Mouse (Mus musculus) cerebellum, adult 11-12 months (tissue): ENCODE results near the gene Oaz1.
A peak's percentile ranks its signal among the peaks of the same experiment; 100 is the strongest.
"Not testable (repeated sequence)": the region's sequence is repeated elsewhere in the genome, so short reads cannot be mapped to it uniquely, and the experiment has no call there.

Experiments
- DNase-seq: peaks from one replicate; pipeline ENCODE4 v3.0.0; 2022

Gene Oaz1

DNA sequence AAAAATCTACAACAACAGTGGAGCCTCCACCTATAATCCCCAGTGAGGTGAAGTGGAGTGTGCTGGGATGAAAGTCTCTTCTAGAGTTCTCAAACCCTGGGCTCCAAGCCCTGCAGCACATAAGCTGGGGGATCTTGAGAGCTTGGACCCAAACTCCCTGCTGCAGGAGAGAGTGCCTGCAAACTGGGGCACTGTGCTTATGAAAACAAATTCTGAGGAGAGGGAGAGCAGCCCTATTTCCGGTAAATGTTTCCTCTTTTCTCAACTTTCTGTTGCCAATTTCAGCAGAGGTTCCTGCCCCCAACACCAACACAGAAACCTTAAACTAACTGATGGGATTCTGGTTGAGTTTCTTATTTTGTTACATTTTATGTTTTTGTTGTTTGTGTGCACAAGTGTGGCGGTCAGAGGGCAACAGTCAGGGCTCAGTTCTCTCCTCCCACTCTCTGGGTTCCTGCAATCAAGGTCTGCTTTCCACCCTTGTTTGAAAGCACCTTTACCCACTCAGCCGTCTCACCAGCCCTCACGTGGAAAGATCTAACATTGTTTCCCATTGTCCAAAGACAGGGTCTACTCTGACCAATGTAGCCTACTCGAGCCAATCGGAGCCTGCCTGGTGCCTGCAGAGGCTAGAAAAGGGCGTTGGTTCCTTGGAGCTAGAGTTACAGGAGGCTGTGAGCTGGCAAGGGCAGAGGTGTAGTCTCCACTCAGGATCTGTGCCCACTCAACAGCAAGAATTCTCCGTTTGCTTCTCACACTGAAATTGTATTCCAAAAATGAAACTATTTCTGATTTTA, 2.4 kb upstream of the Oaz1 start:
- DNase-seq, result no peak

- no peak for DNase-seq
Measured at GRCm38 (mm10) chr10:80824827-80825226, 1.6 kb upstream of the Oaz1 start.

GRCm38 (mm10) chr10:80827063-80827869, 810 bp downstream of the Oaz1 start:
- DNase-seq, result no peak

DNA sequence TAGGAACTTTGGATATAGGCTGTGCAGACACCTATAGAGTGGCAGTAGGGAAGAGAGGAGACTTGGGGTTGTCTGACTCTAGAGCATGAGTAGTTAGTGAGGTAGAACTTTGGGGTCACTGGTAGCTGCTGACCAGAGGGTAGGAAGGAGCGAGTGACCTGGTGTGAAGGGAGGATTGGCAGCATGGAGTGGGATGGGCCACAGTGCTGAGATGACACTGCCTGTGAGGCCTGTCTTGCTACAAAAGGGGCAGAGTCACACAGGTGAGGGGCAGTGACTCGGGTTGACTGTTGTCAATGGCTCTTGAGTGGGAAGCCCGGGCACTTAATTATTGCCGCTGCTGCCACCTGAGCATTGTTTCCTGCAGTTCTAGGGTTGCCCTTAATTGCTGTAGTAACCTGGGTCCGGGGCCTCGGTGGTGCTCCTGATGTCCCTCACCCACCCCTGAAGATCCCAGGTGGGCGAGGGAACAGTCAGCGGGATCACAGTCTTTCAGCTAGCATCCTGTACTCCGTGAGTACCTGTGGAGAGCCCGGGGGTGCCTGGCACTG, 1.5 kb downstream of the Oaz1 start:
- DNase-seq, result no peak

DNA sequence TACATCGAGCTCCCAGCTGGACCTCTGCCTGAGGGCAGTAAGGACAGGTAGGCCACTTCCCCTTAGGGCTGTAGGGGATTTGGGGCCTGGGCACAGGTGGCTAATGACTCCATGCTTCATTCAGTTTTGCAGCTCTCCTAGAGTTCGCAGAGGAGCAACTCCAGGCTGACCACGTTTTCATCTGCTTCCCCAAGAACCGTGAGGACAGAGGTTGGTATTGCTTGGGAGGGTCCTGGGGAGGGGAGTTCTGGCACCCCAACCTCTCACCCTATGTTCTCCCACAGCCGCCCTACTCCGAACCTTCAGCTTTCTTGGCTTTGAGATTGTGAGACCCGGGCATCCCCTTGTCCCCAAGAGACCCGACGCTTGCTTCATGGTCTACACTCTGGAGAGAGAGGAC, 2.1 kb downstream of the Oaz1 start:
- not testable (repeated sequence) for DNase-seq

DNA sequence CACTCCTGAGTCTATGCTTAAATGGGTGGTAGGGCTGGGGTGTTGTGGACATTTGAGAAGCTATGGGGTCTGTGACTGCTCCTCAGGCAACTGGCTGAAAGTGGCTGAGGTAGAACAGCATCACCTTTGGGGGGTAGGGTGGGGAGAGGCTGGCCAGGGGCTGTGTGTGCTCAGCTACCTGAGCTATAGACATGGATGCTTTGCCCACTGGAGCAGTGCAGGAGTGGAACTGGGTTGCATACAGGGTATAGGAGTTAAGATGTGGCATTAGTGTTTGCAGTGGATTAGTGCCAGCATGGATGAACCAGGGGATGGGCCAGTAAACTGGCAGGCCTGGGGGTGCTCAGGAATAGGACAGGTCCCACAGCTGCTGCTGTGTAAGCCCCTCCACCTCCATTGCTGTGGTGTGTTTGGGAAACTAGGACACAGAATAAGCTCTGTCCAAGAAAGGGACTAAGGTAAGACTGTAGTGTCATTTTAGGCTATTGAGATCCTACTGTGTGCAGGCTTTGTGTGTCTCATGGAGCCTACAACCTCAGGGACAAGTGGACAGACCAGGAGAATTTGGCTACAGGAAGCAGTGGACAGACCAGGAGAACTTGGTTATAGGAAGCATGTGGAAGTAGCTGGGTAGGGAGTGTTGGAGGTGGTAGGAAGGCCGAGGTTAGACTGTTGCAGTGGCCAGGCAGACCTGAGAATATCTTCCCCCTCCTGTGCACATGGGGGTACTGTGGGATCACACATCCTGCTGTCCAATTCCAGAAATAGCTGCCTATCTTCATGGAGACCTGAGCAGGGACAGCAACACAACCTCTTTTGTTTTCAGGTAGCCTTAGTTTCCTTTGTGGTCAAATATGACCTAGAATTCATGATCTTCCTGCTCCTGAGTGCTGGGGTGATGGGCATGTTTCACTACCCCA, 3.2 kb downstream of the Oaz1 start:
- no peak for DNase-seq

DNA sequence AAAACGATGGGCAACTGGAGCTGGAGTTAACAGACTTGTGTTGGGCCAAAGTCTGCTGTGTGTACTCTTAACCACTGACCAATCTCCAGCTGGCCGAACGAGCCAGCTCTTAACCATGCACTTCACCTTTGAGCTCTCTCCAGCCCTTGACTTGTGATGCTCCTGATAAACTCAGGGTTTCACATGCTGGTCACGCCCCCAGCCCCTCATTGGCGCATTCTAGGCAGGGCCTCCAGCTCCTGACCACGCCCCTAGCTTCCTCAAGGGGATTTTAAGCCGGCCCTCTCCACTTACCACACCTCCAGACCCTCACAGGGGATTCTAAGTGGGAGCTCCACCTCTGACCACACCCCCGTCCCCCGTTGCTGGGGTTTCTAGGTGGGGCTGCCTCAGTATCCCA, 4.7 kb downstream of the Oaz1 start:
- DNase-seq, result no peak

GRCm38 (mm10) chr10:80832818-80833217, 6.4 kb downstream of the Oaz1 start:
- no peak for DNase-seq

DNA sequence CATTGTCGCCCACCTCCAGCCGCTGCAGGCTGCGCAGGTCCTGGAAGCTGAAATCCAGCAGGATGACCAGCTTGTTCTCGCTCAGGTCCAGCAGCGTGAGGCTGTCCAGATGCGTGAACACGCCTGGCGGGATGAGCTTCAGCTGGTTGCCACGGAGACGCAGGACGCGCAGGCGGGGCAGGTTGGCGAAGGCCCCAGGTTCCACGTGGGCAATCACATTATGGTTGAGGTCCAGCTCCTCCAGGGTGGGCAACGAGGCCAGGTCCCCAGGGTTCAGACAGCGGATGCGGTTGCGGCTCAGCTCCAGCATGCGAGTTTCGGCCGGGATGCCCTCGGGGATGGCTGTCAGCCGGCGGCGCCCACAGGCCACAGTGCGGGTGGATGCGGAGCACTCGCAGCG, 9.2 kb downstream of the Oaz1 start:
- DNase-seq, result no peak

- DNase-seq, result peak; percentile 80
Measured at GRCm38 (mm10) chr10:80836949-80837379, 10.5 kb downstream of the Oaz1 start.

- DNase-seq, result peak; percentile 84
Measured at GRCm38 (mm10) chr10:80837827-80838226, 11.4 kb downstream of the Oaz1 start.

GRCm38 (mm10) chr10:80838346-80838912, 12.0 kb downstream of the Oaz1 start:
- no peak for DNase-seq

GRCm38 (mm10) chr10:80839848-80840247, 13.4 kb downstream of the Oaz1 start:
- no peak for DNase-seq

DNA sequence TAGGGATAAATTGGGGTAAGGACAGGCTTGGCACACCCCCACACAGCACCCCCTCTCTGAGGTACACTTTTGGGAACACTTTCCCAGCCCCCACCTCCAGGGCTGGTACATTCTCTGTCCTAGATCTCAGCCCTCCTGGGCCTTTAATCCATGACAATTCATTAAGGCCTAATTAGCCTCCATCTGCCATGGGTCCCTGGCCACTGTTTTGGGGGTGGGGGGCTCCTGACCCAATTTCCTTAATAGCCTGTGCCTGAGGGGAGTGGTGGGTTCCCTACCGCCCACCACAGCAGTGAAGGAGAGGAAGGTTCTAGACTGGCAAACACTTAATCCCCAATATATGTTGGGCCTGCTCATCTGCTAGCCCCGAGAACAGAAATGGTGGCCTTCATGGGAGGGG, 15.2 kb downstream of the Oaz1 start:
- DNase-seq, result peak; percentile 52

DNA sequence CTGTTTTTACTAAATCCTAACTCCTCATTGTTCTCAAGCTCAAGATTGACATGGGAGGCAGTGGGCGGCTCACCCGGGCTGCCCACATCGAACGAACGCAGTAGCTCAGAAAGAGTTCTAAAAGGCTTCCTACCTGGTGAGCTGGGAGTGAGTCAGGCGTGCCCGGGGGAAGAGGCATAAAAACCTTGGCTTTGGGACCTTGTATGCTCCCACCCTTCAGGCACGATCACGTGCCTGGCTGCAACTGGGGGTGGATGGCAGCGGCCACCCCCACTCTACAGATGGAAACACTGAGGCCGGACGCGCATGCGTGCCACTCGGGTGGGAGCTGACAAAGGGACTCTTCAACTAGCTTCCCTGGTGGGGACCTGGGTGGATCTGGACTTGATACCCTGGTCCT, 15.9 kb downstream of the Oaz1 start:
- peak; percentile 55 for DNase-seq

- peak; percentile 72 for DNase-seq
Measured at GRCm38 (mm10) chr10:80843087-80843930, 16.9 kb downstream of the Oaz1 start.

DNA sequence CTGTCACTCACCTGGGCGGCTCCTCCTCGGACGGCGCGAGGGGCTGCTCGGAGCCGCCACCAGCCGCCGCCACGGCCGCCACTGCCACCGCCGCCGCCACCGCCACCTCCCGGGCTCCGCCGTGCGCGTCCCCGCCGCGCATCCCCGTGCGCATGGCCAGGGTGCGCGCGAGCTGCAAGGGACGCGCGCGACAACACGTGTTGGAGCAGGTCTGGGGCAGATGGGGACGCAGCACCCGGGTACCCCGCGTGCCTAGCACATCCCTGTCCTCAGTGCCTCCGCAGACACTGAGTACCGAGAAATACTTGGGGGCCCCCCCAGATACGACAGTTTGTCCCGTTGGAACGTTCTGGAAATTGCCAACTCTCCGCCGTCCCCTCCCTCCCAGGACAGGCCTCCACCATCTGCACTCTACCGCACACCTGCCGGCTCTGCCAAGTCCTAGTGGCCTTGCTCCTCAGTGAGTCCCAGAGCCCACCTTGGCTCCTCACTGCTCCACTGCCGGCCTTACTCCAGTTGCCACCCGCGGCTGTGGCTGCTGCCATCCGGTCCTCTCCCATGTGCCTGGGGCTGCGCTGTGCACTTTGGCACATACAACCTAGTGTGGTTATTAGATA, 17.6 kb downstream of the Oaz1 start, which contains the start of gene Lingo3:
Gene Lingo3 (minus strand): TSS at position 109 of the 617 bp plus-strand sequence.
- peak; percentile 85 for DNase-seq

GRCm38 (mm10) chr10:80845055-80845693, 18.7 kb downstream of the Oaz1 start:
- peak; percentile 72 for DNase-seq

DNA sequence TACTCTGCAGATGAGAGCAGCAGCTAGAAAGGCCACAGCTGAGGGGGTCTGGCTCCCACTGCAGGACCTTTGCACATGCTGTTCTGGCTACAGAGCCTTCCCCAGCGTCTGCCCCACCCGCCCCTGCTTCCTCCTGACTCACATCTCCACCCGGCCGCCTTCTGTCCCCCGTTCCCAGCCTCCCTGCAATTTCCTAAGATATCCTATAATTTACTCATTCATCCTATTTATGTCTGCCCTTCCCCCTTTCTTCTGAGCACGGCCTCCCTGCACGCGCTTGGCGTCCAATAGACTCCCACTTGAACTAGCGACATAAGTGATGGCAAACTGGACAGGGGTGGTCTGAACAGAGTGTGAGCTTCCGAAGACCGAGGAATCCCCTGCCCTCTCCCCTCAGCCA, 19.3 kb downstream of the Oaz1 start:
- DNase-seq, result no peak

- DNase-seq, result no peak
Measured at GRCm38 (mm10) chr10:80848571-80848970, 22.1 kb downstream of the Oaz1 start.
